Mouse (Mus musculus) thymus, adult 2 months (tissue): ENCODE data around the gene Gas7.

ENCODE experiments used
- CTCF ChIP-seq: fragments of 200-500 bp; IDR thresholded peaks from 2 replicates; pipeline ENCODE4 v1.5.1; 2012; ENCODE audit warnings: mild to moderate bottlenecking, control low read depth, low read length, moderate library complexity, borderline replicate concordance; ENCODE audit not compliant: control insufficient read depth, poor library complexity, insufficient read depth; ENCODE audit errors: extremely low read depth
- POLR2A ChIP-seq: fragments of 200-500 bp; IDR thresholded peaks from 2 replicates; pipeline ENCODE4 v1.6.1; 2012; ENCODE audit warnings: mild to moderate bottlenecking, low read length, control low read depth, moderate library complexity; ENCODE audit not compliant: control insufficient read depth, poor library complexity, insufficient read depth; ENCODE audit errors: extremely low read depth

DNA sequence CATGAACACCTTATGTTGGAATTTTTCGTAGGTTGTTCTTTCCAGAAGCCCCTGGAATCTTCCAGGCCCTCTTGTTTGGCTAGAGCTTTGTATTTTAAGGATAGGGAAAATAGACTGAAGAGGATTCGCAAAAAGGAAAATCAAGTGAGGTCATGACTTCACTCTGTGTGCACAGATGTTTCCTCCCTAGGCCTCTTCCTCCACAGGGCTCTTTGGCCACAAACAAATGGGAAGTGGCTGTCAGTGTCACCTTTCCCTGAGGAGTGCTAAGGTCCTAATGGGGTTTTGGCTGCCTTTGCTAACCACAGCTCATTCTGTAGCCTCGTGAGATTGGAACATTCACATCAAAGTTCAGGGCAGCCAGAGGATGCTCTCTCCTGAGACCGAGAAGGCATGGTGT, 122.8 kb downstream of the Gas7 start:
- no peak for TF ChIP-seq CTCF
- TF ChIP-seq POLR2A = no peak
